Mouse (Mus musculus): ENCODE measurements around the gene Tmprss4. TPM values are rescaled to one million over a fixed set of nuclear protein-coding genes. Genes with fewer than 3 reads are reported as not detected.

Tmprss4 gene
- polyA plus RNA-seq, 1 experiment, result 0.52 TPM

- Histone ChIP-seq H3K4me3 (ENCODE audit: low read depth, low read length) (no peak overlapping the region), H3K36me3 (ENCODE audit: control insufficient read depth, insufficient read depth, low read length, poor library complexity, severe bottlenecking) (no peaks in the 10 kb centered on the region), H3K4me1 (ENCODE audit: control insufficient read depth, insufficient read depth, low read length) (no peaks in the 10 kb centered on the region), H3K9me3 (replicated peaks; ENCODE audit: control insufficient read depth, insufficient read depth, low read length, poor library complexity, severe bottlenecking) (no peaks in the 10 kb centered on the region), H3K27ac (ENCODE audit: insufficient read depth, low read length) (no peak overlapping the region), H3K27me3 (ENCODE audit: control insufficient read depth, insufficient read depth, low read length, poor library complexity, severe bottlenecking) (no peaks in the 10 kb centered on the region), H3K9ac (ENCODE audit: low read depth, poor library complexity, severe bottlenecking) (no peak overlapping the region)
- no peak for TF ChIP-seq POLR2A (IDR thresholded peaks at IDR 0.05; ENCODE audit: insufficient read depth, low read length)
- TF ChIP-seq CTCF (IDR thresholded peaks at IDR 0.05; ENCODE audit: low read depth, low read length), result no peak
- TF ChIP-seq EP300 (IDR thresholded peaks at IDR 0.05; ENCODE audit: insufficient read depth, low read depth, low read length), result no peak
These were observed 42.2 kb upstream of the Tmprss4 start for GRCm38 (mm10) chr9:45246060-45246459.

- Histone ChIP-seq H3K27me3 (ENCODE audit: control insufficient read depth, insufficient read depth, low read length, poor library complexity, severe bottlenecking) (no peaks in the 10 kb centered on the region), H3K9ac (ENCODE audit: low read depth, poor library complexity, severe bottlenecking) (no peak overlapping the region), H3K4me3 (ENCODE audit: low read depth, low read length) (no peak overlapping the region), H3K4me1 (ENCODE audit: control insufficient read depth, insufficient read depth, low read length) (no peaks in the 10 kb centered on the region), H3K9me3 (replicated peaks; ENCODE audit: control insufficient read depth, insufficient read depth, low read length, poor library complexity, severe bottlenecking) (no peaks in the 10 kb centered on the region), H3K36me3 (ENCODE audit: control insufficient read depth, insufficient read depth, low read length, poor library complexity, severe bottlenecking) (no peaks in the 10 kb centered on the region), H3K27ac (ENCODE audit: insufficient read depth, low read length) (no peak overlapping the region)
- TF ChIP-seq EP300 (IDR thresholded peaks at IDR 0.05; ENCODE audit: insufficient read depth, low read depth, low read length) (no peak), POLR2A (IDR thresholded peaks at IDR 0.05; ENCODE audit: insufficient read depth, low read length) (no peak), CTCF (IDR thresholded peaks at IDR 0.05; ENCODE audit: low read depth, low read length) (no peak)
These were observed 41.5 kb upstream of the Tmprss4 start for GRCm38 (mm10) chr9:45245432-45245831.

GRCm38 (mm10) chr9:45241397-45241796, 37.5 kb upstream of the Tmprss4 start:
- TF ChIP-seq EP300 (IDR thresholded peaks at IDR 0.05; ENCODE audit: insufficient read depth, low read depth, low read length) (no peak), POLR2A (IDR thresholded peaks at IDR 0.05; ENCODE audit: insufficient read depth, low read length) (no peak), CTCF (IDR thresholded peaks at IDR 0.05; ENCODE audit: low read depth, low read length) (no peak)
- no peaks in the 10 kb centered on the region for H3K4me1 ChIP-seq (ENCODE audit: control insufficient read depth, insufficient read depth, low read length)

GRCm38 (mm10) chr9:45236744-45237143, 32.9 kb upstream of the Tmprss4 start:
- no peak overlapping the region for H3K9ac ChIP-seq (ENCODE audit: low read depth, poor library complexity, severe bottlenecking)
- H3K27me3 ChIP-seq (ENCODE audit: control insufficient read depth, insufficient read depth, low read length, poor library complexity, severe bottlenecking), result no peaks in the 10 kb centered on the region
- H3K4me1 ChIP-seq (ENCODE audit: control insufficient read depth, insufficient read depth, low read length), result no peaks in the 10 kb centered on the region
- no peaks in the 10 kb centered on the region for H3K36me3 ChIP-seq (ENCODE audit: control insufficient read depth, insufficient read depth, low read length, poor library complexity, severe bottlenecking)
- H3K27ac ChIP-seq (ENCODE audit: insufficient read depth, low read length), result no peak overlapping the region
- TF ChIP-seq POLR2A (IDR thresholded peaks at IDR 0.05; ENCODE audit: insufficient read depth, low read length), result no peak
- TF ChIP-seq CTCF (IDR thresholded peaks at IDR 0.05; ENCODE audit: low read depth, low read length), result no peak
- no peak for TF ChIP-seq EP300 (IDR thresholded peaks at IDR 0.05; ENCODE audit: insufficient read depth, low read depth, low read length)
- no peaks in the 10 kb centered on the region for H3K9me3 ChIP-seq (replicated peaks; ENCODE audit: control insufficient read depth, insufficient read depth, low read length, poor library complexity, severe bottlenecking)
- no peak overlapping the region for H3K4me3 ChIP-seq (ENCODE audit: low read depth, low read length)

More at GRCm38 (mm10) chr9:45241397-45241796, 37.5 kb upstream of the Tmprss4 start:
- Histone ChIP-seq H3K9ac (ENCODE audit: low read depth, poor library complexity, severe bottlenecking) (no peak overlapping the region), H3K4me3 (ENCODE audit: low read depth, low read length) (no peak overlapping the region), H3K9me3 (replicated peaks; ENCODE audit: control insufficient read depth, insufficient read depth, low read length, poor library complexity, severe bottlenecking) (no peaks in the 10 kb centered on the region), H3K27me3 (ENCODE audit: control insufficient read depth, insufficient read depth, low read length, poor library complexity, severe bottlenecking) (no peaks in the 10 kb centered on the region), H3K36me3 (ENCODE audit: control insufficient read depth, insufficient read depth, low read length, poor library complexity, severe bottlenecking) (no peaks in the 10 kb centered on the region), H3K27ac (ENCODE audit: insufficient read depth, low read length) (no peak overlapping the region)

- H3K9me3 ChIP-seq (replicated peaks; ENCODE audit: control insufficient read depth, insufficient read depth, low read length, poor library complexity, severe bottlenecking), result no peaks in the 10 kb centered on the region
- no peaks in the 10 kb centered on the region for H3K4me1 ChIP-seq (ENCODE audit: control insufficient read depth, insufficient read depth, low read length)
- no peak overlapping the region for H3K27ac ChIP-seq (ENCODE audit: insufficient read depth, low read length)
- TF ChIP-seq EP300 (IDR thresholded peaks at IDR 0.05; ENCODE audit: insufficient read depth, low read depth, low read length) (no peak), CTCF (IDR thresholded peaks at IDR 0.05; ENCODE audit: low read depth, low read length) (no peak)
- no peak overlapping the region for H3K4me3 ChIP-seq (ENCODE audit: low read depth, low read length)
- H3K9ac ChIP-seq (ENCODE audit: low read depth, poor library complexity, severe bottlenecking), result no peak overlapping the region
- H3K36me3 ChIP-seq (ENCODE audit: control insufficient read depth, insufficient read depth, low read length, poor library complexity, severe bottlenecking), result no peaks in the 10 kb centered on the region
- no peaks in the 10 kb centered on the region for H3K27me3 ChIP-seq (ENCODE audit: control insufficient read depth, insufficient read depth, low read length, poor library complexity, severe bottlenecking)
These were observed 31.9 kb upstream of the Tmprss4 start for GRCm38 (mm10) chr9:45235668-45236227.

- H3K27ac ChIP-seq (ENCODE audit: insufficient read depth, low read length), result no peak overlapping the region
- no peaks in the 10 kb centered on the region for H3K9me3 ChIP-seq (replicated peaks; ENCODE audit: control insufficient read depth, insufficient read depth, low read length, poor library complexity, severe bottlenecking)
- no peak overlapping the region for H3K9ac ChIP-seq (ENCODE audit: low read depth, poor library complexity, severe bottlenecking)
- no peak overlapping the region for H3K4me3 ChIP-seq (ENCODE audit: low read depth, low read length)
- TF ChIP-seq POLR2A (IDR thresholded peaks at IDR 0.05; ENCODE audit: insufficient read depth, low read length) (no peak), EP300 (IDR thresholded peaks at IDR 0.05; ENCODE audit: insufficient read depth, low read depth, low read length) (no peak), CTCF (IDR thresholded peaks at IDR 0.05; ENCODE audit: low read depth, low read length) (no peak)
- H3K36me3 ChIP-seq (ENCODE audit: control insufficient read depth, insufficient read depth, low read length, poor library complexity, severe bottlenecking), result no peaks in the 10 kb centered on the region
- no peaks in the 10 kb centered on the region for H3K4me1 ChIP-seq (ENCODE audit: control insufficient read depth, insufficient read depth, low read length)
- H3K27me3 ChIP-seq (ENCODE audit: control insufficient read depth, insufficient read depth, low read length, poor library complexity, severe bottlenecking), result no peaks in the 10 kb centered on the region
These were observed 25.5 kb upstream of the Tmprss4 start for GRCm38 (mm10) chr9:45229359-45229758.

All from ES-Bruce4 (cell line).